Mouse (Mus musculus) neural tube, embryonic 15.5 days (tissue): ENCODE results near the gene Traf2. TPM values are rescaled to one million over a fixed set of nuclear protein-coding genes. Genes with fewer than 3 reads are reported as not detected.

Experiments
- ATAC-seq: fragments of 200-750 bp; cut with Nextera tagmentation; 2 replicates; pipeline ENCODE4 v1.8.0; 2017; ENCODE audit warnings: mild to moderate bottlenecking, moderate TSS enrichment, moderate library complexity; ENCODE audit not compliant: low FRiP score
- H3K27ac ChIP-seq: fragments of 300-500 bp; sonication (generic); replicated peaks from 2 replicates; pipeline ENCODE4 v1.5.1; 2015; ENCODE audit warnings: mild to moderate bottlenecking, inconsistent platforms
- H3K27me3 ChIP-seq: fragments of 300-500 bp; sonication (generic); replicated peaks from 2 replicates; pipeline ENCODE4 v1.6.1; 2015; ENCODE audit warnings: inconsistent platforms
- H3K36me3 ChIP-seq: fragments of 300-500 bp; sonication (generic); 2 replicates; pipeline ENCODE4 v1.6.1; 2015; ENCODE audit warnings: inconsistent platforms
- H3K4me1 ChIP-seq: fragments of 300-500 bp; sonication (generic); 2 replicates; pipeline ENCODE4 v1.6.1; 2015; ENCODE audit warnings: inconsistent platforms
- H3K4me2 ChIP-seq: fragments of 300-500 bp; sonication (generic); 2 replicates; pipeline ENCODE4 v1.6.1; 2015; ENCODE audit warnings: inconsistent platforms, mild to moderate bottlenecking, moderate library complexity
- H3K4me3 ChIP-seq: fragments of 300-500 bp; sonication (generic); replicated peaks from 2 replicates; pipeline ENCODE4 v1.5.1; 2015; ENCODE audit warnings: mild to moderate bottlenecking, inconsistent platforms
- H3K9ac ChIP-seq: fragments of 300-500 bp; sonication (generic); replicated peaks from 2 replicates; pipeline ENCODE4 v1.6.1; 2015; ENCODE audit warnings: mild to moderate bottlenecking, inconsistent platforms
- H3K9me3 ChIP-seq: fragments of 300-500 bp; sonication (generic); replicated peaks from 2 replicates; pipeline ENCODE4 v1.6.1; 2016; ENCODE audit warnings: inconsistent platforms
- WGBS: fragments of 180-500 bp; shearing (Covaris S2); methylation state at CpG from one replicate; pipeline ENCODE4 v1.1.7; 2015; ENCODE audit warnings: mixed read lengths; 5-methylcytosine and 5-hydroxymethylcytosine counted together
- polyA plus RNA-seq: library from polyadenylated mRNA; unstranded; fragments of >200 nt; fragmentation: Nextera tagmentation; extraction: Ambion mirVana; gene quantifications from 2 replicates; pipeline ENCODE4 v1.2.1, GENCODE M21; 2015

The Traf2 gene
- polyA plus RNA-seq, 1 experiment from 2014 or later: 15.4 TPM

DNA sequence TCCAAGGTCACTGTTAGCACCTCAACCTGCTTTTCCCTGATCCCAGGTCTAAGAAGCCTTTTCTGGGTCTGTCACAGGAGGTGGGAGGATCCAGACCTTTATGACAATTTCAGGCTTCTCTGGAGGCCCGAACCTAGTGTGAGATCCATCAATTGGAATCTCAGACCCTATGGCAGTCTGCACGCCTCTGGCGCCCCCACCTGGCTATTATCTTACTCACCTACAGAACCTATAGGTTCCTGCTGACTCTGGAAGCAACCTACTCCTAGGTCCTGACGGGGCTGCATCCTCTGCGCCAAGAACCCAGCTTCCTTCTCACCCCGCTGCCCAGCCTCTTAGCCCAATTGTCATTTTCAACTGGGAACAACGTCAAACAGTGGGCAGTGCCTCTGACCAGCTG is 63.8 kb downstream of the Traf2 start:
- no peak for ATAC-seq
- H3K4me2 ChIP-seq: no peak overlapping the region
- no peaks in the 10 kb centered on the region for H3K4me1 ChIP-seq
- 24% methylated on average over 7 of the region's 7 CpGs for WGBS
- no peak overlapping the region for H3K4me3 ChIP-seq
- no peak overlapping the region for H3K9ac ChIP-seq
- no peaks in the 10 kb centered on the region for H3K9me3 ChIP-seq
- no peak overlapping the region for H3K27ac ChIP-seq
- no peaks in the 10 kb centered on the region for H3K36me3 ChIP-seq
- H3K27me3 ChIP-seq: no peaks in the 10 kb centered on the region

DNA sequence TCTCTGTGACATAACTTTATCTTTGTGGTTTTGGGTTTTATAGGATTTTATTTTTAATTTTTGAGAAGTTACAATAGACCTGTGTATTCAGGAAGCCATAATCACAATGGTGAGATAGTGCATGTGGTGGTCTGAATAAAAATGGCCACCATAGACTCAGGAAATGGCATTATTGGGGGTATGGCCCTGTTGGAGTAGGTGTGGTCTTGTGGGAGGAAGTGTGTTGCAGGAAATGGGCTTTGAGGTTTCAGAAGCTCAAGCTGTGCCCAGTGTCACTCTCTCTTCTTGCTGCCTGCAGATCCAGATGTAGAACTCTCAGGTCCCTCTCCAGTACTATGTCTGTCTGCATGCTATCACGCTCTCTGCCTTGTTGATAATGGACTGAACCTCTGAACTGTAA is 66.2 kb downstream of the Traf2 start:
- H3K9me3 ChIP-seq: no peaks in the 10 kb centered on the region
- H3K9ac ChIP-seq: no peak overlapping the region
- H3K4me3 ChIP-seq: no peak overlapping the region
- WGBS: 94% methylated on average over 1 of the region's 1 CpGs
- no peak for ATAC-seq
- no peaks in the 10 kb centered on the region for H3K4me1 ChIP-seq
- H3K27me3 ChIP-seq: no peaks in the 10 kb centered on the region
- no peak overlapping the region for H3K4me2 ChIP-seq
- H3K36me3 ChIP-seq: no peaks in the 10 kb centered on the region
- H3K27ac ChIP-seq: no peak overlapping the region

- no peaks in the 10 kb centered on the region for H3K36me3 ChIP-seq
- no peaks in the 10 kb centered on the region for H3K4me1 ChIP-seq
- no peak for ATAC-seq
- H3K27ac ChIP-seq: no peak overlapping the region
- no peak overlapping the region for H3K4me3 ChIP-seq
- WGBS: 69% methylated on average over 10 of the region's 10 CpGs
- no peaks in the 10 kb centered on the region for H3K27me3 ChIP-seq
- H3K9ac ChIP-seq: no peak overlapping the region
- no peak overlapping the region for H3K4me2 ChIP-seq
- H3K9me3 ChIP-seq: no peaks in the 10 kb centered on the region
These were observed 67.0 kb downstream of the Traf2 start for GRCm38 (mm10) chr2:25479551-25480311.

DNA sequence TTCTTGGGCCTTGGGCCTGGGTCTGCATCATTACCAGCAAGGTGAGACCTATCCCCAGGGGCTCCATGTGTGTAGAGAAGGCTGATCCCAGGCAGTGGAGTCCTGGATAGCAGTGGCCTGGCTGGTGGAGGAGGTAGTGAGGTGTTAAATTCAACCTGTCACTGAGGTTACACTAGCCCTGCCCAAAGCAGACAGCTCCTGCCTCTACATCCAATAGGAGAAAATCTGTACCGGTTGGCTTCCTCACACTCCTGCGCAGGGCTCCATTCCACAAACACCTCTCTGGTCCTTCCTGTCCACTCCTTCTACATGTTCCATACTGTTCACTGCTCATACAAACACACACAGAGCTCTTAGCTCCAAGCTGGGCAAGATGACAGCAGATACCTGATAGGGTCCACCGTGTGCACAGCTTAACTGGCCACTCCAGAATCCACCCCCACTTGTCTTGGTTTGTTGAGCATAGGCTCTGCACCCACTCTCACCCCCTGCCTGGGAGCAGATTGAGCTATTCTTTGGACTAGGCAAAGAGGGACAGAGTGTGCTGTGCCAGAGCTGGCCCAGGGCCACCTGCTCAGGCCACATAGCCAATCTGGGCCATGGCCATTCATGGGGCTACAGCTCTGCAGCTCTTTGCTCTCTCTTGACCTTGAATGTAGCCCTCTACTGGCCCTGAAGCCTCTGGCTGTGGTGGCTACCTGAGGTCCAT is 68.6 kb downstream of the Traf2 start:
- Histone ChIP-seq H3K27ac (no peak overlapping the region), H3K9me3 (no peaks in the 10 kb centered on the region), H3K36me3 (no peaks in the 10 kb centered on the region), H3K9ac (no peak overlapping the region), H3K27me3 (no peaks in the 10 kb centered on the region), H3K4me2 (no peak overlapping the region), H3K4me3 (no peak overlapping the region), H3K4me1 (no peaks in the 10 kb centered on the region)
- WGBS: 92% methylated on average over 3 of the region's 3 CpGs
- ATAC-seq: no peak

- Histone ChIP-seq H3K9me3 (no peaks in the 10 kb centered on the region), H3K27ac (no peak overlapping the region), H3K36me3 (no peaks in the 10 kb centered on the region), H3K27me3 (no peaks in the 10 kb centered on the region), H3K4me2 (no peak overlapping the region), H3K4me1 (no peaks in the 10 kb centered on the region), H3K9ac (no peak overlapping the region), H3K4me3 (no peak overlapping the region)
- no peak for ATAC-seq
- 86% methylated on average over 8 of the region's 8 CpGs for WGBS
These were observed 69.2 kb downstream of the Traf2 start for GRCm38 (mm10) chr2:25477541-25477940.

DNA sequence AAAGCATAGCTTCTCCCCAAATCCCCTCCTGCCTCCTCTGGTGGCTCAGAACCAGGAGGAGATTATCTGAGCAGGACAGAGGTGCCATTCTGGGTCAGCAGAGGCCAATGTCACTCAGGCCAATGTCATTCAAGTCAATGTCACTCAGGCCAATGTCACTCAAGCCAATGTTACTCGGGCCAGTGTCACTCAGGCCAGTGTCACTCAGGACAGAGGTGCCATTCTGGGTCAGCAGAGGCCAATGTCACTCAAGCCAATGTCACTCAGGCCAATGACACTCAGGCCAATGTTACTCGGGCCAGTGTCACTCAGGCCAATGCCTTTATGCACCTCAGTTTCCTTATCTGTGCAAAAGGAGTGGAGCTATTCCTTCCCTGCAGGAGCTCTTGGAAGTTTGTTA is 74.2 kb downstream of the Traf2 start:
- no peak overlapping the region for H3K4me3 ChIP-seq
- H3K36me3 ChIP-seq: no peaks in the 10 kb centered on the region
- H3K9me3 ChIP-seq: no peaks in the 10 kb centered on the region
- 76% methylated on average over 2 of the region's 2 CpGs for WGBS
- no peaks in the 10 kb centered on the region for H3K27me3 ChIP-seq
- H3K4me2 ChIP-seq: no peak overlapping the region
- H3K27ac ChIP-seq: no peak overlapping the region
- no peak overlapping the region for H3K9ac ChIP-seq
- no peak for ATAC-seq
- peaks cover 10% of the 10 kb centered on the region; the same call in 1 of the 2 replicates for H3K4me1 ChIP-seq

DNA sequence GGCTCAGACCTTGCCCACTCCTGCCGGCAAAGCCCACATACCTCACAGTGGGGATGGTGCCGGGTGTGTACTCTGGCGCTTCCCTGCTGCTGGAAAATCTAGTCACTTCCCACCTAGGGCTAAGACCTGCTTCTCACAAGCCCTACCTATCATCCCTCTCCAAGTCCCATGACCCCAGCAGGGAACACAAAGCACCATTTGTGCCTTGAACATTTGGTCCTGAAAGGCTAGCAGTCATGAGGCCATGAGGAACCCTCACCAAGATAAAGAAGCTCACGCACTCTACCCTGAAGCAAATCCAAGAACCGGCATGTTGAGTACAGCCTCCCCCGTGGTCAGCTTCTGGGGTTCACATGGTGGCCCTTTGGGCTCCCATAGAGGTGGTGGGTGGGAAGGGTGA is 76.8 kb downstream of the Traf2 start, which contains the start of gene Ptgds:
Gene Ptgds, minus strand, starts transcription at position 78 of the 400 bp plus-strand sequence.
- H3K4me3 ChIP-seq: no peak within 1 kb of the TSS
- H3K27me3 ChIP-seq: no peaks in the 10 kb centered on the region
- no peaks in the 10 kb centered on the region for H3K36me3 ChIP-seq
- no peak within 1 kb of the TSS for H3K4me2 ChIP-seq
- no peak within 1 kb of the TSS for H3K9ac ChIP-seq
- H3K4me1 ChIP-seq: peaks cover 10% of the 10 kb centered on the region; the same call in 1 of the 2 replicates
- ATAC-seq: no peak
- WGBS: 65% methylated on average over 6 of the region's 6 CpGs
- no peaks in the 10 kb centered on the region for H3K9me3 ChIP-seq
- H3K27ac ChIP-seq: 0 out of 2 replicates have a peak within 1 kb of the TSS, but pooled peaks have one; percentile 5

GRCm38 (mm10) chr2:25468962-25469915 is 77.5 kb downstream of the Traf2 start:
- H3K27me3 ChIP-seq: no peaks in the 10 kb centered on the region
- ATAC-seq: peak; percentile 58
- H3K4me1 ChIP-seq: peaks cover 10% of the 10 kb centered on the region; the same call in 1 of the 2 replicates
- H3K4me3 ChIP-seq: no peak overlapping the region
- WGBS: 69% methylated on average over 10 of the region's 10 CpGs
- H3K27ac ChIP-seq: 0 out of 2 replicates have a peak overlapping the region, but pooled peaks have one; percentile 5
- H3K4me2 ChIP-seq: no peak overlapping the region
- no peaks in the 10 kb centered on the region for H3K36me3 ChIP-seq
- H3K9me3 ChIP-seq: no peaks in the 10 kb centered on the region
- no peak overlapping the region for H3K9ac ChIP-seq

Other genes starting within 250 kb of the Traf2 start
- gene Grin1, start 227.8 kb downstream of the Traf2 start, polyA plus RNA-seq: 58.0 and 68.4 TPM in 2 replicates
- 43.5 and 46.6 TPM in 2 replicates for gene Man1b1, start 214.6 kb downstream of the Traf2 start, polyA plus RNA-seq
- gene Dpp7, start 190.6 kb downstream of the Traf2 start, polyA plus RNA-seq: 24.2 and 27.3 TPM in 2 replicates
- gene Uap1l1, start 181.3 kb downstream of the Traf2 start, polyA plus RNA-seq: 8.5 and 14.0 TPM in 2 replicates
- 10.6 and 16.3 TPM in 2 replicates for gene Sapcd2, start 174.6 kb downstream of the Traf2 start, polyA plus RNA-seq
- gene Entpd2, start 151.1 kb downstream of the Traf2 start, polyA plus RNA-seq: 9.6 TPM in 2 replicates
- gene Npdc1, start 147.6 kb downstream of the Traf2 start, polyA plus RNA-seq: 398 and 483 TPM in 2 replicates
- gene Fut7, start 123.7 kb downstream of the Traf2 start, polyA plus RNA-seq: 0.13 and 0.38 TPM in 2 replicates
- 11.2 and 13.4 TPM in 2 replicates for gene Abca2, start 118.2 kb downstream of the Traf2 start, polyA plus RNA-seq
- gene Clic3, start 90.1 kb downstream of the Traf2 start, polyA plus RNA-seq: 1.8 and 2.0 TPM in 2 replicates
- gene Paxx, start 85.8 kb downstream of the Traf2 start, polyA plus RNA-seq: 100 and 120 TPM in 2 replicates
- 40.1 and 116 TPM in 2 replicates for gene Ptgds, start 76.9 kb downstream of the Traf2 start, polyA plus RNA-seq
- gene Lcn12, start 53.0 kb downstream of the Traf2 start, polyA plus RNA-seq: not detected in 2 replicates
- 128 and 134 TPM in 2 replicates for gene Fbxw5, start 46.2 kb downstream of the Traf2 start, polyA plus RNA-seq
- gene C8g, start 45.2 kb downstream of the Traf2 start, polyA plus RNA-seq: 6.3 and 6.4 TPM in 2 replicates
- 400 and 433 TPM in 2 replicates for gene Edf1, start 10.9 kb upstream of the Traf2 start, polyA plus RNA-seq
- 2.3 and 33.0 TPM in 2 replicates for gene Mamdc4, start 27.9 kb upstream of the Traf2 start, polyA plus RNA-seq
- gene Phpt1, start 28.3 kb upstream of the Traf2 start, polyA plus RNA-seq: 159 and 181 TPM in 2 replicates
- gene Ajm1, start 34.8 kb upstream of the Traf2 start, polyA plus RNA-seq: 14.5 and 18.9 TPM in 2 replicates
- gene Rabl6, start 61.6 kb upstream of the Traf2 start, polyA plus RNA-seq: 66.8 and 69.6 TPM in 2 replicates
- 0.23 and 0.27 TPM in 2 replicates for gene Ccdc183, start 70.7 kb upstream of the Traf2 start, polyA plus RNA-seq
- gene Tmem141, start 75.1 kb upstream of the Traf2 start, polyA plus RNA-seq: 53.4 and 56.6 TPM in 2 replicates
- gene Fcna, start 81.1 kb upstream of the Traf2 start, polyA plus RNA-seq: 2.7 and 3.8 TPM in 2 replicates
- gene Lcn8, start 106.2 kb upstream of the Traf2 start, polyA plus RNA-seq: not detected in 2 replicates
- not detected in 2 replicates for gene Lcn5, start 111.0 kb upstream of the Traf2 start, polyA plus RNA-seq
- not detected in 2 replicates for gene Lcn6, start 129.8 kb upstream of the Traf2 start, polyA plus RNA-seq
- gene Lcn10, start 135.8 kb upstream of the Traf2 start, polyA plus RNA-seq: not detected in 2 replicates
- not detected in 2 replicates for gene Obp2a, start 153.1 kb upstream of the Traf2 start, polyA plus RNA-seq
- 162 and 177 TPM in 2 replicates for gene Bmyc, start 159.8 kb upstream of the Traf2 start, polyA plus RNA-seq
- not detected in 2 replicates for gene Obp2b, start 190.1 kb upstream of the Traf2 start, polyA plus RNA-seq
- gene Lcn3, start 218.6 kb upstream of the Traf2 start, polyA plus RNA-seq: not detected in 2 replicates
- not detected in 2 replicates for gene Lcn11, start 230.1 kb upstream of the Traf2 start, polyA plus RNA-seq
- 0.33 TPM in 1 of 2 replicates, not detected in the other for gene Gm13539, start 235.3 kb upstream of the Traf2 start, polyA plus RNA-seq